Mouse (Mus musculus) C2C12 (cell line): ENCODE data around the gene Pde11a.

Experiments used
- CTCF ChIP-seq: IDR thresholded peaks from one replicate; pipeline ENCODE4 v1.5.1; 2011; ENCODE audit not compliant: control insufficient read depth, insufficient read depth, insufficient read length
- MYOG ChIP-seq: IDR thresholded peaks from one replicate; pipeline ENCODE4 v1.6.1; 2011; ENCODE audit not compliant: control insufficient read depth, insufficient read length; ENCODE audit errors: extremely low read depth
- USF1 ChIP-seq: IDR thresholded peaks from one replicate; pipeline ENCODE4 v1.6.1; 2011; ENCODE audit warnings: low read depth, mild to moderate bottlenecking, control low read depth, moderate library complexity

- TF ChIP-seq MYOG (no peak), CTCF (no peak), USF1 (peak; percentile 60)
These were observed 33.7 kb upstream of the Pde11a start for GRCm38 (mm10) chr2:76372244-76372643.
